Mouse (Mus musculus) heart, adult 11 months (tissue): ENCODE results near the gene Cpsf3.

Experiments
- DNase-seq: peaks from one replicate; pipeline ENCODE4 v3.0.0; 2022

Cpsf3 gene

GRCm38 (mm10) chr12:21289651-21290050 lies 4.5 kb downstream of the Cpsf3 start:
- DNase-seq = no peak

- DNase-seq = peak; percentile 84
Measured at GRCm38 (mm10) chr12:21298856-21299255, 13.7 kb downstream of the Cpsf3 start.

GRCm38 (mm10) chr12:21301324-21301723 lies 16.1 kb downstream of the Cpsf3 start:
- DNase-seq = peak; percentile 89

GRCm38 (mm10) chr12:21301932-21302331 lies 16.7 kb downstream of the Cpsf3 start:
- DNase-seq = no peak

- DNase-seq = peak; percentile 80
Measured at GRCm38 (mm10) chr12:21302361-21302783, 17.2 kb downstream of the Cpsf3 start.

GRCm38 (mm10) chr12:21305741-21306140 lies 20.6 kb downstream of the Cpsf3 start:
- no peak for DNase-seq

- no peak for DNase-seq
Measured at GRCm38 (mm10) chr12:21306721-21307120, 21.5 kb downstream of the Cpsf3 start.

- DNase-seq = no peak
Measured at GRCm38 (mm10) chr12:21312201-21312600, 27.0 kb downstream of the Cpsf3 start.

- DNase-seq = peak; percentile 99
Measured at GRCm38 (mm10) chr12:21315923-21316868, 31.0 kb downstream of the Cpsf3 start, which contains the start of gene Iah1. TSS of gene Iah1 (plus strand) at chr12:21316389.

- DNase-seq = peak; percentile 92
Measured at GRCm38 (mm10) chr12:21316869-21317265, 31.7 kb downstream of the Cpsf3 start.

- no peak for DNase-seq
Measured at GRCm38 (mm10) chr12:21318143-21318895, 33.1 kb downstream of the Cpsf3 start.

- DNase-seq = peak; percentile 55
Measured at GRCm38 (mm10) chr12:21320317-21320716, 35.1 kb downstream of the Cpsf3 start.

- DNase-seq = peak; percentile 57
Measured at GRCm38 (mm10) chr12:21321170-21321569, 36.0 kb downstream of the Cpsf3 start.

GRCm38 (mm10) chr12:21322296-21322695 lies 37.1 kb downstream of the Cpsf3 start:
- DNase-seq = peak; percentile 83

- DNase-seq = peak; percentile 86
Measured at GRCm38 (mm10) chr12:21322856-21323255, 37.7 kb downstream of the Cpsf3 start.

GRCm38 (mm10) chr12:21324101-21324500 lies 38.9 kb downstream of the Cpsf3 start:
- peak; percentile 80 for DNase-seq

GRCm38 (mm10) chr12:21325266-21325665 lies 40.1 kb downstream of the Cpsf3 start:
- DNase-seq = peak; percentile 87

- DNase-seq = peak; percentile 93
Measured at GRCm38 (mm10) chr12:21326325-21326724, 41.1 kb downstream of the Cpsf3 start.

- peak; percentile 70 for DNase-seq
Measured at GRCm38 (mm10) chr12:21329661-21330400, 44.6 kb downstream of the Cpsf3 start.

- DNase-seq = peak; percentile 90
Measured at GRCm38 (mm10) chr12:21330961-21331576, 45.9 kb downstream of the Cpsf3 start.

- peak; percentile 71 for DNase-seq
Measured at GRCm38 (mm10) chr12:21331711-21332110, 46.5 kb downstream of the Cpsf3 start.

- peak; percentile 71 for DNase-seq
Measured at GRCm38 (mm10) chr12:21333021-21333420, 47.8 kb downstream of the Cpsf3 start.
